Mouse (Mus musculus) cerebellum, postnatal 10 days (tissue): ENCODE data around the gene Lpar6.

ENCODE experiments used
- DNase-seq, 2 experiments: peaks; one replicate each; pipeline ENCODE4 v3.0.0; 2021; ENCODE audit warnings: mixed read lengths in 2 of 2

Lpar6 gene

DNA sequence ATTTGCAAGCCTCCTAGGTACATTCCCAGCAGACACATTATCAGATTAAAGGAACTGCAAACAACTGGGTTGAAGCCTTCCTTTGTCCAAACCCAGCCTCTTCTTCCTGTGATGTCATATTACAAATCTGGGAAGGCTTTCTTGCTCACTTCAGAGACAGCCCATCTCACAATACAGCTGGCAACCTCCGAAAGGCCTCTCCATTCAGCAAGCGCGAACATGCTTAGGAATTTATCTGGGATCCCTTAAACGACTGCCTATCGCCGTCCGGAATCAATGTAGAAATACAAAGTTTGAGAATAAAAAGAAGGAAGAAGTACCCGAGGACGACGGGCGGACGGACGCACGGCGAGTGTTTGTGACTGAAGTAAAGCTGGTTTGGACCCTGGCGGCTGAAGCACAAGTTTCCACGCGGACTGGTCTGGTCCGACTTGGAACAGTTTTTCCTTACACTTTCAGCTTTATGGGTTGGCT lies at the start of gene Lpar6:
Gene Lpar6, plus strand, starts transcription at position 48 of the 474 bp plus-strand sequence.
- peak; percentile 34 to 41 for DNase-seq

GRCm38 (mm10) chr14:73199058-73199457 lies 38.6 kb upstream of the Lpar6 start:
- no peak for DNase-seq

- no peak for DNase-seq
Observed at GRCm38 (mm10) chr14:73201447-73201846, 36.2 kb upstream of the Lpar6 start.

DNA sequence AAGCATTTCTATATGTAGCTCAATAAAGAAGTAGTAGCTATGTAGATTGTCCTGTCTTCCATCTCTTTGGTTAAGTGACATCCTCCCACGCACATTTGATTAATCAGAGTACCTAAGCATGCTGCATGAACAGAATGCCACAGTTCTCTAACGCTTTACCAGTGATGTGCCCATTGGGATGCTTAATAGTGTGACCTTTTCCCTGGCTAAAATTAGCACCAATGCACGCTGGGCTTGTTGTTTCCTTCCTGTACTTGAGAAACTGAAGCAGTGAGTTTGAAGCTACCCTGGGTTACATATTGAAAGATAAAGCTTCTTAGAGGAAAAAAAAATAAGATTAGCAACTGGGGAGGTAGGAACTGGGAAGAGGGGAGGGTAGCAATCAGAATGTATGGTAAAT lies 33.7 kb upstream of the Lpar6 start:
- no peak for DNase-seq

DNA sequence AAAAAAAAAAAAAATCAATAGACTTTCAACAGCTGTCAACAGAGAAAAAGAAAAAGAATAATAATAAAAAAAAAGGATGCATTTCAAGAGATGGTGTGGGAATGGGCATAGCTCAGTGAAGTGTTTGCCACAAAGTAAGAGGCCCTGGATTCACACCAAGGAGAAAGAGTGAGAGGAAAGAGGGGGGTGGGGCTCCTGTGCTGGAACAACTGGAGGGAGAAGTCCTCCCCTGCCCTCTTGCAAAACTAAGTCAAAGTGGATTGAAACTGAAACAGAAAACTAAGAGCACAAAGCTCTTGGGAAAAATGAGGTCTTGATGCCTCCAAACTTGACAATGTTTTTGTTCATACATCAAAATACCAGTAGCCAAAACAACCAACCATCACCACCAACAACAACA lies 28.4 kb upstream of the Lpar6 start:
- no peak for DNase-seq

DNA sequence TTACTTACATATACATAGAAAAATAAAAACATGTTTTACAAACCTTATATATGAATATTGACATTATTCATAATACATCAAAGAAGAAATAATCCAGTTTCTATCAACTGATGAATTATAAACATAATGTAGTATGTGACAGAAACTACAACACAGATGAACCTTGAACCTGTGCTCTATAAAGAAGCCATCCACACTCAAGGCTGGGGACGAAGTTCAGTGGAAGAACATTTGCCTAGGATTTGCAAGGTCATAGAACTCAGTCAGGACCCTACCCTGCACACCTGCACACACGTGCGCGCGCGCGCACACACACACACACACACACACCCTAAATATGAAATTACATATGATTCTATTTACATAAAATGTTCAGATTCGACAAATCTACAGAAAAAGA lies 27.5 kb upstream of the Lpar6 start:
- no peak for DNase-seq

- DNase-seq: no peak
Observed at GRCm38 (mm10) chr14:73211477-73211876, 26.2 kb upstream of the Lpar6 start.

GRCm38 (mm10) chr14:73217062-73217461 lies 20.6 kb upstream of the Lpar6 start:
- DNase-seq: peak; percentile 66 to 73

- DNase-seq: no peak
Observed at GRCm38 (mm10) chr14:73222316-73222970, 15.3 kb upstream of the Lpar6 start.

GRCm38 (mm10) chr14:73226346-73226745 lies 11.3 kb upstream of the Lpar6 start:
- DNase-seq: peak; percentile 68 to 75

DNA sequence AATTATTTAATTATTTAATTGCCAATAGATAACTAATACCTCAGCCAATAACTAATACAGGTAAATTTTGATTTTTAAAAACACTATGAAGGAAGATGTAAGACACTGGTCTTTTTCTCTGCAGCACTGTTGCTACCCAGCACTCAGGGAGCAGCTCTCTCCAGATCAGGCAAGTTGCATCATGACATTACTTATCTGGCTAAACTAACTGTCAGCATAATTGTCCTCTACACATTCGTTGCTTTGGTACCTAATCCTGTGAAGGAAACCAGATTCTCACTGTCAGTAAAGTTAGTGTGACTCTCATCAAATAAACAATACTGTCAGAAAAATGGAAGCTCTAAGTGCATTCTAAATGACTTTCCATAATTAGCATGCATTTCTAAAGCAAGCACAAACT lies 10.8 kb upstream of the Lpar6 start:
- DNase-seq: no peak

- no peak for DNase-seq
Observed at GRCm38 (mm10) chr14:73231286-73231982, 6.3 kb upstream of the Lpar6 start.

GRCm38 (mm10) chr14:73234468-73235031 lies 3.1 kb upstream of the Lpar6 start:
- no peak for DNase-seq

GRCm38 (mm10) chr14:73238498-73239250 lies 979 bp downstream of the Lpar6 start:
- DNase-seq: peak; percentile 34

- peak; percentile 23 to 30 for DNase-seq
Observed at GRCm38 (mm10) chr14:73239291-73239690, 1.6 kb downstream of the Lpar6 start.

- DNase-seq: no peak
Observed at GRCm38 (mm10) chr14:73239857-73240256, 2.2 kb downstream of the Lpar6 start.

GRCm38 (mm10) chr14:73244061-73244597 lies 6.4 kb downstream of the Lpar6 start:
- DNase-seq: no peak

GRCm38 (mm10) chr14:73250056-73250455 lies 12.4 kb downstream of the Lpar6 start:
- no peak for DNase-seq

- no peak for DNase-seq
Observed at GRCm38 (mm10) chr14:73252276-73252675, 14.6 kb downstream of the Lpar6 start.

GRCm38 (mm10) chr14:73253453-73254251 lies 16.0 kb downstream of the Lpar6 start:
- no peak for DNase-seq

GRCm38 (mm10) chr14:73254412-73254811 lies 16.7 kb downstream of the Lpar6 start:
- no peak for DNase-seq

DNA sequence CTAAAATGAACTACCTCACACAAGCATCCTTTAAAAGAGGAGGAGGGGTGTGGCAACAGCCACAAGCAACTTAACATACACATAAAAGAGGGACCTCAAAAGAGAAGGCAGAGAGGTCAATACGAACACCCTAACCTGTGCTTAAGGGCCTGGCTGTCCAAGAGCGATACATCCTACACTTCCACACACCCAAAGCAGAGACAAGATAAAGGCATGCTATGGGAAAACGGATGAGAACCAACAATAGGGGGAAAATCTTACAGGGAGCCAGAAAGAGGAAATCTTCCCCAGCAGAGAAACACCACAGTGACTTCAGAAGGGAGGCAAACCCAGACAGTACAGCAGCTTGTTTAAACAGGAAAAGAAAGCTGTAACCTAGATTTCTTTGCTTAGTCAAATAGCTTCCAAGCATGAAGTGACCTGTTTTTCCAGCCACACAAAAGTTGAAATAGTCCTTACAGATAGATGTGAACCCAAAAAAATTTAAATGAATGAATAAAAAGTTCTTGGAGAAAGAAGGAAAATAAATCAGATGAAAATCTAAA lies 17.8 kb downstream of the Lpar6 start:
- no peak for DNase-seq
